21 mouse cellular contexts compared by ENCODE assay signal in the genomic region with DNA sequence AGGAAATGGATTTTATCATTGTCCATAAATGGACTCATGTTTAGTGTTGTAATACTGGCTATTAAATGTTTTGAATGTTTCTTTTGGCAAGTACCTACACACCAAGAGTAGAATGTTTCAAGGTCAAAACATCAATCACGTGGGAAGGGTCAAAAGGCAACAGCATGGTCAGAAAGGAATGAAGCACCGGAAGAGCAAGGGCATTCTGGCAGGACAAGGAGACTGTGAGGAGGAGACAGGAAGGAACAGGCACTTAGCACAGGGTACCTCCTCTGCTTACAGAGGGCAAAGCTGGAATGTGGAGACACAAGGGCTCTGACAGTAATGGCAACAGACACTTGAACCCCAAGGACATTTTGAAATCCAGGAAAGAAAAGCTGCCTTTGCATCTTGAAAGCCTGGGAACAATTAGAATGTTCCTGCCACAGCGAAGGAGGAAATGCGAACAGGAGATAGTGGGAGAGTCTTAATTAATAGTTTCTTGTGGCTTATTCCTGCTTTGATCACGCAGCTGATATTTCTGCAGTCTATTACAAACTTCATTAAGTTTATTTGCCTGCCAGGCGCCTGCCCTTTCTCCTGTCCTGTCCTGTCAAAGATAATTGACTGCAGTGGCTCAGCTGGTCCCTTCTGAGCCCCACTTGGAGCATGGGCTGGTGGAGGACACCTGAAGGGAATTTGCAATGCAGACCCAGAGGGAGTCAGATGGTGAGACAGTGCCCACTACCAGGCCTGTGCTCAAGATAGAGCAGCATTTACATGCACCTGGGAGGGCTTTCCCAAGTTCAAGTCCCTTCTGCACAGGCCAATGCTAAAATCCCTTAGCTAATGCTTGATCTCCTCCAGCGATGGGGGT.
A peak's percentile ranks its signal among the peaks of the same experiment; 100 is the strongest.
DNase-seq lines count a peak whose midpoint lies in the region; ATAC-seq and TF ChIP-seq lines count a peak whose summit lies in the region.
"Had no signal": no experiment of that assay in that cellular context is flagged by ENCODE, and none has a peak within 500 bp of the region (broad histone marks: within the 10 kb centered on the region; RNA-seq: fewer than 3 reads in every experiment).

No protein-coding gene starts in this region.

- H3K27me3 ChIP-seq in hindbrain, embryonic 11.5 days (ENCODE audit: control insufficient read depth, insufficient read depth, low read length) = no peaks in the 10 kb centered on the region
- no peaks in the 10 kb centered on the region for H3K27me3 ChIP-seq in hindbrain, embryonic 13.5 days
- H3K27me3 ChIP-seq in kidney, postnatal 0 days (ENCODE audit: insufficient read depth, low read length) = no peaks in the 10 kb centered on the region
- H3K27me3 ChIP-seq: forebrain, embryonic 12.5 days; neural tube, embryonic 13.5 days; Patski had no signal

- H3K9me3 ChIP-seq in hindbrain, embryonic 11.5 days (ENCODE audit: control insufficient read depth, low read length) = no peaks in the 10 kb centered on the region
- H3K9me3 ChIP-seq in hindbrain, embryonic 13.5 days = no peaks in the 10 kb centered on the region
- H3K9me3 ChIP-seq in kidney, postnatal 0 days (replicated peaks; ENCODE audit: low read length) = no peaks in the 10 kb centered on the region
- H3K9me3 ChIP-seq: forebrain, embryonic 12.5 days; limb, embryonic 10.5 days; megakaryocyte, embryonic 14.5 days; neural tube, embryonic 13.5 days had no signal

- no peak for TF ChIP-seq CTCF in kidney, postnatal 0 days (IDR thresholded peaks at IDR 0.05; ENCODE audit: low read depth)

- no peak overlapping the region for H3K4me2 ChIP-seq in hindbrain, embryonic 11.5 days (replicated peaks; ENCODE audit: low read depth, low read length)
- no peak overlapping the region for H3K4me2 ChIP-seq in hindbrain, embryonic 13.5 days
- H3K4me2 ChIP-seq in kidney, postnatal 0 days (ENCODE audit: low read length) = no peak overlapping the region
- H3K4me2 ChIP-seq: forebrain, embryonic 12.5 days; neural tube, embryonic 13.5 days had no signal

- intact Hi-C loops in left cerebral cortex, postnatal 36 days (cut with DNase I) = no loop called here

- peak; percentile 8 for DNase-seq in hindbrain, embryonic 11.5 days (ENCODE audit: low spot score)
- DNase-seq in NIH3T3 (ENCODE audit: low read depth) = peak; percentile 53
- peak; percentile 4 for DNase-seq in kidney, adult 18-20 months
- DNase-seq in kidney, postnatal 0 days (ENCODE audit: low spot score) = peak; percentile 65
- no peak for DNase-seq in cerebellum, adult 9-11 months
- DNase-seq in gastrocnemius, postnatal 10 days = no peak
- no peak for DNase-seq in left cerebral cortex, postnatal 36 days (ENCODE audit: low spot score in 2 of 2)
- DNase-seq: adrenal gland, postnatal 14 days; cerebellum, adult 2 months; gastrocnemius, postnatal 14 days; heart, adult 18-20 months; heart, postnatal 36 days; liver, postnatal 0 days; lung, postnatal 10 days; right cerebral cortex, postnatal 4 days had no signal

- WGBS in hindbrain, embryonic 11.5 days = 64% methylated on average over 7 of the region's 7 CpGs
- WGBS in hindbrain, embryonic 13.5 days = 48% methylated on average over 7 of the region's 7 CpGs
- WGBS in kidney, postnatal 0 days = 17% methylated on average over 7 of the region's 7 CpGs

- no peaks in the 10 kb centered on the region for H3K4me1 ChIP-seq in hindbrain, embryonic 11.5 days (replicated peaks; ENCODE audit: control insufficient read depth, insufficient read depth, low read length)
- H3K4me1 ChIP-seq in hindbrain, embryonic 13.5 days (replicated peaks) = peaks cover 19% of the 10 kb centered on the region
- H3K4me1 ChIP-seq in kidney, postnatal 0 days (replicated peaks; ENCODE audit: insufficient read depth, low read length) = no peaks in the 10 kb centered on the region
- H3K4me1 ChIP-seq: forebrain, embryonic 12.5 days; megakaryocyte, embryonic 14.5 days had no signal

- ATAC-seq in hindbrain, embryonic 11.5 days (ENCODE audit: low FRiP score) = peak; percentile 71; the same call in 1 of the 2 replicates
- no peak for ATAC-seq in hindbrain, embryonic 13.5 days (ENCODE audit: low FRiP score)
- no peak; the same call in 1 of the 2 replicates for ATAC-seq in kidney, postnatal 0 days (replicated peaks; ENCODE audit: low FRiP score, low read depth)
- ATAC-seq: liver, postnatal 0 days; Patski had no signal

- H3K27ac ChIP-seq in hindbrain, embryonic 11.5 days (ENCODE audit: low read depth, low read length) = no peak overlapping the region
- H3K27ac ChIP-seq in hindbrain, embryonic 13.5 days = no peak overlapping the region
- no peak overlapping the region for H3K27ac ChIP-seq in kidney, postnatal 0 days
- H3K27ac ChIP-seq: forebrain, embryonic 12.5 days; limb, embryonic 10.5 days; neural tube, embryonic 13.5 days had no signal

- H3K4me3 ChIP-seq in hindbrain, embryonic 11.5 days (ENCODE audit: low read depth, low read length) = no peak overlapping the region
- no peak overlapping the region for H3K4me3 ChIP-seq in hindbrain, embryonic 13.5 days
- H3K4me3 ChIP-seq in kidney, postnatal 0 days (replicated peaks; ENCODE audit: low read depth, low read length) = no peak overlapping the region
- H3K4me3 ChIP-seq: forebrain, embryonic 12.5 days; limb, embryonic 10.5 days; megakaryocyte, embryonic 14.5 days; neural tube, embryonic 13.5 days had no signal

- no peak overlapping the region for H3K9ac ChIP-seq in hindbrain, embryonic 11.5 days (ENCODE audit: low read depth, low read length)
- H3K9ac ChIP-seq in hindbrain, embryonic 13.5 days = no peak overlapping the region
- no peak overlapping the region for H3K9ac ChIP-seq in kidney, postnatal 0 days (ENCODE audit: low read depth, low read length)
- H3K9ac ChIP-seq: forebrain, embryonic 12.5 days; liver, postnatal 0 days; neural tube, embryonic 13.5 days had no signal

- no peaks in the 10 kb centered on the region for H3K36me3 ChIP-seq in hindbrain, embryonic 11.5 days (ENCODE audit: control insufficient read depth, insufficient read depth, low read length)
- no peaks in the 10 kb centered on the region for H3K36me3 ChIP-seq in hindbrain, embryonic 13.5 days
- no peaks in the 10 kb centered on the region for H3K36me3 ChIP-seq in kidney, postnatal 0 days (ENCODE audit: insufficient read depth, low read length)
- H3K36me3 ChIP-seq: forebrain, embryonic 12.5 days; limb, embryonic 10.5 days; neural tube, embryonic 13.5 days had no signal

Comparison
In these comparisons a context has a peak if more than half of its experiments do, and no peak if none do; other contexts are left out.
1. DNase-seq: peak in hindbrain, embryonic 11.5 days (single experiment), NIH3T3 (single experiment), kidney, adult 18-20 months (single experiment) and kidney, postnatal 0 days (single experiment); none in cerebellum, adult 9-11 months (single experiment), gastrocnemius, postnatal 10 days (single experiment) and left cerebral cortex, postnatal 36 days (0 of 2).